Mouse (Mus musculus) spleen, postnatal 4 days (tissue): ENCODE results near the gene Dock9.
"Not testable (repeated sequence)": the region's sequence is repeated elsewhere in the genome, so short reads cannot be mapped to it uniquely, and the experiment has no call there.

Source experiments
- DNase-seq, 2 experiments: peaks; one replicate each; pipeline ENCODE4 v3.0.0; 2022; ENCODE audit warnings: low spot score in 2 of 2

The Dock9 gene

GRCm38 (mm10) chr14:121660167-121660894 is 137.3 kb downstream of the Dock9 start:
- DNase-seq = no peak

GRCm38 (mm10) chr14:121659061-121659824 is 138.4 kb downstream of the Dock9 start:
- no peak for DNase-seq

GRCm38 (mm10) chr14:121658537-121658936 is 139.1 kb downstream of the Dock9 start:
- no peak for DNase-seq

- no peak for DNase-seq
Observed at GRCm38 (mm10) chr14:121657633-121658032, 140.0 kb downstream of the Dock9 start.

GRCm38 (mm10) chr14:121656912-121657311 is 140.7 kb downstream of the Dock9 start:
- no peak for DNase-seq

GRCm38 (mm10) chr14:121654977-121655376 is 142.7 kb downstream of the Dock9 start:
- DNase-seq = no peak

GRCm38 (mm10) chr14:121654416-121654967 is 143.1 kb downstream of the Dock9 start:
- no peak for DNase-seq

- DNase-seq = no peak
Observed at GRCm38 (mm10) chr14:121653717-121654116, 143.9 kb downstream of the Dock9 start.

GRCm38 (mm10) chr14:121653241-121653640 is 144.4 kb downstream of the Dock9 start:
- no peak for DNase-seq

- DNase-seq = no peak
Observed at GRCm38 (mm10) chr14:121648581-121649060, 149.0 kb downstream of the Dock9 start.

- no peak for DNase-seq
Observed at GRCm38 (mm10) chr14:121647693-121648092, 149.9 kb downstream of the Dock9 start.

- DNase-seq = no peak
Observed at GRCm38 (mm10) chr14:121646617-121647016, 151.0 kb downstream of the Dock9 start.

GRCm38 (mm10) chr14:121644302-121644701 is 153.3 kb downstream of the Dock9 start:
- DNase-seq = no peak

- DNase-seq = no peak
Observed at GRCm38 (mm10) chr14:121641271-121641670, 156.4 kb downstream of the Dock9 start.

GRCm38 (mm10) chr14:121636935-121637510 is 160.6 kb downstream of the Dock9 start:
- no peak for DNase-seq

GRCm38 (mm10) chr14:121634736-121635430 is 162.8 kb downstream of the Dock9 start:
- no peak for DNase-seq

- DNase-seq = no peak
Observed at GRCm38 (mm10) chr14:121634093-121634735, 163.4 kb downstream of the Dock9 start.

- DNase-seq = no peak
Observed at GRCm38 (mm10) chr14:121631934-121632333, 165.7 kb downstream of the Dock9 start.

GRCm38 (mm10) chr14:121626741-121627140 is 170.9 kb downstream of the Dock9 start:
- no peak for DNase-seq

- DNase-seq = not testable (repeated sequence)
Observed at GRCm38 (mm10) chr14:121623996-121624542, 173.6 kb downstream of the Dock9 start.

GRCm38 (mm10) chr14:121621806-121622205 is 175.8 kb downstream of the Dock9 start:
- no peak for DNase-seq
